Mouse (Mus musculus) gastrocnemius, postnatal 25 days (tissue): ENCODE measurements around the gene Gm3327. TPM values are rescaled to one million over a fixed set of nuclear protein-coding genes. Genes with fewer than 3 reads are reported as not detected.
"Not testable (repeated sequence)": the region's sequence is repeated elsewhere in the genome, so short reads cannot be mapped to it uniquely, and the experiment has no call there.

Experiments used
- DNase-seq: peaks from one replicate; pipeline ENCODE4 v3.0.0; 2022
- long read RNA-seq, 2 experiments: library from polyadenylated mRNA; stranded (forward); transcript quantifications; one replicate each; pipeline ENCODE4 v2.0.0; 2021
- total RNA-seq, 2 experiments: library from RNA; stranded (reverse); gene quantifications; 1 replicate in 1 of 2; 2 replicates in 1 of 2; pipeline ENCODE4 v1.2.3; 2021

Gm3327 gene
- total RNA-seq: not detected
- long read RNA-seq, experiment 1: 0 reads
- long read RNA-seq, experiment 2: 0 reads

DNA sequence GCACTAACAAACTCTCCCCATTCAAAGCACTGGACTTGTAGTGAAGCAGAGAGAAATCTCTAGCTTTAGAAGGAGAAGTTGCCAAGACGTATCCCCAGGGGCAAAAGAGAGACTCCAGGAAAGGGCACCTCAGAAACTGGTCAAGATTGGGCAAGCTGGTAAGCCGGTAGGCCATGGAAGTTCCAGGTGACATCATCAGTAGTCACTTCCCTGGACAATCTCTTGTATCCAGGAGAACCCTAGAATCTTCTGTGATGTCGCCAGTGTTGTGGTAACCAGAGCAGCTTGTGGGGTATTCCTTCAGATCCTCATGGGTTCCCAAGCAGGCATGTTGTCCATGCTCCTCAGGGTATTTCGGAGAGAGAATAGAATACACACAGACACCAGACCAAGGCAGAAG is at the start of gene Gm3327:
Gene Gm3327, plus strand, starts transcription at position 301 of the 400 bp plus-strand sequence.
- not testable (repeated sequence) for DNase-seq

DNA sequence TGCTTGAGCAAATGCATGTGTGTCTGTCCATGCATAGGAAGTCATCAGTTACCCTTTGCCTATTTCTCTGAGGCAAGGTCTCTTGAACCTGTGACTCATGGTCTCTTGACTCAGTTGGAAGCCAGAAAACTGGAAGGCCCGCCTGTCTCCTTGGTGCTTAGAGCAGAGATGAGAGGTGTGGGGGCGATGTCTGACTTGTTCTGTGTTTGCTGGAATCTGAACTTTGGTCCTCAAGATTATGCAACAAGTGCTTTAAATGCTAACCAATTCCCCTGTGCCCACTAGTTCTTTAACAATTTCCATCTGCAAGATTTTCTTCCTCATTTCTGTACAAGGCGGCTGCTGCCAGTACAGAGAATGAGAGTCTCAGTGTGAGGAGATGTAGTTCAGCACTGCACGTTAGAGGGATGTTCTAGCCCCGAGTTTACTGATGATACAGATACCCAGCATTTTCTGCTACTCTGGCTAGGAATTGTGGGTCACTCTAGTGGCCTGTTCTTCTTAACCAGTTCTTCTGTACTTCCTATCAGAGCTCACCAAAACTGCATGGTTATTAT is 45.8 kb upstream of the Gm3327 start:
- peak; percentile 4 for DNase-seq

DNA sequence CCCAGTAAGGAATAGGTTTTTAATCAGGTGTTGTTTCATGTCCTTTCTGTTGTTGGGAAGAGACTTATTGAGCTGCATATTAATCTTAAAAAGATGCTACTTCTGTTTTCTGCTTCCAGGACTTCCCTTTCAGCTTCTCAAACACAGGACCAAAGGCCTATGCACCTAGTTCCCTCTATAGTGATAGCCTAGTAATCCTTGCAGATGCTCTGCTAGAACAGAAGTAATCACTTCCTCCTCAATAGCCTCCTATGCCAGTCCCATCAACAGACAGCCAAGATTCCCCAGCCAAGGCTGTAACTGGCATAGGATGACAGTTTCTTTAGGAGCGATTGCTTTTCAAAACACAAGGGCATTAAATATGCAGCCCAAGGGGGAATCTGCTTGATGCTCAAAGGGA is 37.1 kb upstream of the Gm3327 start:
- DNase-seq: not testable (repeated sequence)

DNA sequence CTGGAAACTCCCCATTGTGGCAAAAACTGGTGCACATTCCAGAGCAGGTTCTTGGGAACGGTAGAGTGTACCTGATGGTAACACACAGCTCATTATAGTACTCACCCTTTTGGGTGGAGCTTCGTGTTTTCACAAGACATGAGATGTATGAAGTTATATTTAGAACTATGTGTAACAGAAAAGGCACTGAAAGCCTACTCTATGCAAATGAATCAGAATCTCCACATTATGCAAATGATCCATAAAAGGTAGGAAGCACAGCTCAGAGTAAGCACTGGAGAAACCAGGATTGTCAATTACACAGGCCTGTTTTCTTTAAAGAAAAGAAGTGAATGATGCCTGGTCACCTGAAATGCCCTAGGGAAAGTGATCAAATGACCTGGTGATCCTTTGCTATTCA is 36.1 kb upstream of the Gm3327 start:
- not testable (repeated sequence) for DNase-seq

DNA sequence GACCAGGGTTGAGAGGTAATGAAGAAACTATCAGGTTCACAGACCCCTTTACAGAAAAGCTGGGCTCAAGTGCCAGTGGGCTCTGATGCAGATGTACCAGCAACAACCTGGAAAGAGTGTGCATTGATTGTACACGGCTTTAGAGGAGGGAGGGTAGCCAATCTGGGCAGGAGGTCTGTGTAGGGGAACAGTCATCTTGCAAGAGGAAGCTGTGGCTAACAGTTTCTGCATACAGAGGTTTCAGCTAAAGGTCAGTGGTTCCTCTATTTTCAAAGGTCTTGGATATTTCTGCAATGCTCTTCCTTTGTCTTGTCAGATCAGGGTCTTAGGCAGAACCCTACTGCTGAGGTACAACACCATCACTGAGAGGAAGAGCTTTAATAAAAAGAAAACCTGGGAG is 32.1 kb upstream of the Gm3327 start:
- not testable (repeated sequence) for DNase-seq

DNA sequence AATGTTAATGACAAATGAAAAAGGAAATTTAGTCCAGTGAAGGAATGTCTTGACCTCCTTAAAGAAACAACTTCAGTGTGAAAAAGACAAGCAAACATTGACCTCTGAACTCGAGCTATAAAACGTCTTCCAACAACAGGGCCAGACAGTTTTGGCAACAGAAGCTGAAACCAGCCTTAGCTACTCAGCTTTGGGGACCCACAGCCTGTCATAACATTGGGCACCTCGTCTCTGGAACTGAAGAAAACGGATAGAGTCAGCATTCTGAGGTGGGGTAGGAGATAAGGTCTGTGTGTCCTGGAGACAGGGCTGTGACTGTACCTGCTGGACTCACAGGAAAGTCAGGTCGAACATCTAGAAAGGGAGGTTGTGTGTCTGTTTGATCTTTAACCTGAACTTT is 29.2 kb upstream of the Gm3327 start:
- DNase-seq: not testable (repeated sequence)

DNA sequence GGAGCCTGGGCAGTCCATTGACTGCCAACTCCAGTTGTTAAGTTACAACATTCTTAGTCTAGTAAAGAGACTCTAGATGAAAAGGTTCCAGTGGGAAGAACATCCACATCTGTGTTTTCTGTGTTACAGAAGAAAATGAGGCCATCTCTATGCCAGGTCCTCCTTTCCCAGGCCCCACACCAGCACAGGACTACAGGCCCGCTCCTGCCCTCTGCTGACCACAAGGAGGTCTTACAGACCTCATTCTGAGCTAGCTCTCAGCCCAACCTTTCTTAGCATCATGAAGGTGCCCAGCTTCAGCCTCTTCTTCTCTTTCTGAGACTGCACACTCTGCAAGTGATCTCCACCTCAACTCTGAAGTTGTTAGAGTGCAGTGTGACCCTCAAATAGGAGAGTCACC is 23.6 kb upstream of the Gm3327 start:
- DNase-seq: not testable (repeated sequence)

DNA sequence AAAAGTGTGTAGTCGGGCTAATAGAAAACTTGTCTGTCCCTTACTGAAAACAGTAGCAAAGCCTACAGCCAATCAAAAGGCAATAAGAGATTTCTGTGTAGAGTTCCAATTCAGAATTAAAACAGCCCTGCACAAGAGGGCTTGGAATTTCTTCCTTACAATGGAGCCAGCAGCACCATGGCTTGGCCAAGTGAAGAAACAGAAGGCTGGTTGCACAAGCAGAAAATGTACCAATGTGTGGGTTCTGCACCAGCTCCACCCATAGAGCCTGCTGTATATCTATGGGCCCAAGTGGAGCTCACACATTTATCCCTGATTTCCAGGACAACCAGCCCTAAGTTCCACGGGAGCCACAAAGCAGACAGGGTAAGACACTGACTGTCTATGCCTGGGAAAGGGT is 21.3 kb upstream of the Gm3327 start, which contains the start of gene Ear2:
Gene Ear2, plus strand, starts transcription at position 301 of the 400 bp plus-strand sequence.
- not testable (repeated sequence) for DNase-seq

DNA sequence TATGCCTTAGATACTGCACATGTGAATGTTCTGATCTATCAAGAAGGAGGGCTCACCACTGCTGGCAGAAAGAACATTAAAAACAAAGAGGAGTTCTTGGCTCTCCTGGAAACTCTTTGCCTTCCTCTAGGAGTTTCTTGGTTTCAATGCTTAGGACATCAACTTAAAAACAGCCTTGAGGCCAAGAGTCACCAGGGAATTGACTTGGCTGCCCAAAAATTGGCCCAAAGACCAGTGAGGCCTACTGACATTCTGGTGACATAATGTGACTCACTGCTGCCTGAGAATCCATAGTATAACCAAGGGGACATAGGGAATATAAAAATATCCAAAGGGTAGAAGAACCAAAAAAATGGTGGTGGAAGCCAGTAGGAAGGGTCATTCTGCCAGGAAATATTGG is 12.7 kb upstream of the Gm3327 start:
- DNase-seq: no peak

Other genes with a start within 250 kb of the Gm3327 start
- not detected for gene Ear1, start 248.3 kb upstream of the Gm3327 start, total RNA-seq
- gene Ear10, start 200.3 kb upstream of the Gm3327 start, total RNA-seq: not detected
- under 1 TPM in 1 of 2 experiments, not detected in 1; 0.28 TPM for gene Gm8113, start 198.5 kb upstream of the Gm3327 start, total RNA-seq
- not detected for gene Ang5, start 166.8 kb upstream of the Gm3327 start, total RNA-seq
- gene Ang6, start 121.6 kb upstream of the Gm3327 start, total RNA-seq: not detected
- under 1 TPM in 1 of 2 experiments, not detected in 1; 0.40 TPM for gene Ear2, start 21.2 kb upstream of the Gm3327 start, total RNA-seq
- gene Gm8212, start 73.8 kb downstream of the Gm3327 start, total RNA-seq: not detected
- gene 4930503E14Rik, start 89.4 kb downstream of the Gm3327 start, total RNA-seq: not detected
- gene Gm8220, start 161.7 kb downstream of the Gm3327 start, total RNA-seq: not detected
- gene Gm5930, start 214.7 kb downstream of the Gm3327 start, total RNA-seq: not detected
- gene Gm8229, start 241.5 kb downstream of the Gm3327 start, total RNA-seq: not detected